8 mouse cellular contexts compared by ENCODE assay signal in the genomic region with DNA sequence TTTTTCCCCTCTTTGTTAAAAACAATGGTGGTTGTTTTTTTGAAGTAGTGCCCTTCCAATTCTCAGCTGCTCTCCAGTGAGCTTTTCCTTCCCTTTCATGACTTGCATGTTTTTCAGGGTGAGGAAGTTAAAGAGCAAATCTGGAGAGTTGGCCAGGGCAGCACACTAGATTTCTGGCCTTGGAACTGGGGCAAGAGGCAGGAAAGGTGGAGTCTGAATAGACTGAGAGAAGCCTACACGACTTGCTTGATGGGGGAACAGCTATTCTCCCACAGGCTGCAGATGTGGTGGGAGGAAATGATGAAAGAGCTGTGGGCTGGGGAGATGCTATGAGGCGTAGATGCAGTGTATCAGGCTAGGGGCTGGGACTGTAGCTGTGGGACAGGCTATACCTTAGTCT. TPM values are rescaled to one million over a fixed set of nuclear protein-coding genes. Genes with fewer than 3 reads are reported as not detected.
DNase-seq lines count a peak whose midpoint lies in the region; ATAC-seq and TF ChIP-seq lines count a peak whose summit lies in the region.

No protein-coding gene starts in this region.

- no peak for TF ChIP-seq CTCF in liver, postnatal 0 days (IDR thresholded peaks at IDR 0.05; ENCODE audit: low read depth)

- no peaks in the 10 kb centered on the region for H3K36me3 ChIP-seq in heart, embryonic 14.5 days (ENCODE audit: control insufficient read depth, insufficient read depth, low read length)
- H3K36me3 ChIP-seq in liver, postnatal 0 days (replicated peaks; ENCODE audit: insufficient read depth, low read length): no peaks in the 10 kb centered on the region

- H3K4me3 ChIP-seq in heart, embryonic 14.5 days (ENCODE audit: control insufficient read depth in 1 of 2, insufficient read depth in 1 of 2, low read depth in 1 of 2, low read length in 2 of 2): no peak overlapping the region
- H3K4me3 ChIP-seq in liver, postnatal 0 days (ENCODE audit: low read depth, low read length): no peak overlapping the region

- 55% methylated on average over 2 of the region's 2 CpGs for WGBS in heart, embryonic 14.5 days
- WGBS in liver, postnatal 0 days (ENCODE audit: insufficient replicate concordance): 23% methylated on average over 2 of the region's 2 CpGs

- no peaks in the 10 kb centered on the region for H3K9me3 ChIP-seq in heart, embryonic 14.5 days (ENCODE audit: control insufficient read depth, low read length)
- H3K9me3 ChIP-seq in liver, postnatal 0 days (ENCODE audit: low read length): no peaks in the 10 kb centered on the region

- peak; percentile 42; the same call in 1 of the 2 replicates for ATAC-seq in heart, embryonic 14.5 days (ENCODE audit: insufficient number of reproducible peaks, insufficient read depth, low FRiP score, low read depth)
- ATAC-seq in liver, postnatal 0 days: peak; percentile 37; the same call in 1 of the 2 replicates

- no peaks in the 10 kb centered on the region for H3K27me3 ChIP-seq in heart, embryonic 14.5 days (ENCODE audit: control insufficient read depth, insufficient read depth, low read length)
- H3K27me3 ChIP-seq in liver, postnatal 0 days (ENCODE audit: insufficient read depth, low read length): no peaks in the 10 kb centered on the region

- no peak overlapping the region for H3K4me2 ChIP-seq in heart, embryonic 14.5 days (ENCODE audit: low read length)
- 0 out of 2 replicates have a peak overlapping the region, but pooled peaks have one; percentile 4 for H3K4me2 ChIP-seq in liver, postnatal 0 days (ENCODE audit: low read depth, low read length)

- no peak for TF ChIP-seq EP300 in liver, postnatal 0 days (IDR thresholded peaks at IDR 0.05; ENCODE audit: low read depth)

- H3K9ac ChIP-seq in heart, embryonic 14.5 days (ENCODE audit: low read length): no peak overlapping the region
- H3K9ac ChIP-seq in liver, postnatal 0 days (replicated peaks): no peak overlapping the region

- peak overlapping the region; percentile 72 to 76 for H3K27ac ChIP-seq in heart, embryonic 14.5 days (replicated peaks in 1 of 2; ENCODE audit: control insufficient read depth in 1 of 2, insufficient read depth in 1 of 2, low read depth in 2 of 2, low read length in 2 of 2)
- peak overlapping the region; percentile 74 for H3K27ac ChIP-seq in liver, postnatal 0 days (ENCODE audit: low read depth)

- H3K4me1 ChIP-seq in heart, embryonic 14.5 days (ENCODE audit: control insufficient read depth in 2 of 2, insufficient read depth in 2 of 2, low read length in 2 of 2): peaks cover 14 to 37% of the 10 kb centered on the region in 2 experiments
- peaks cover 18% of the 10 kb centered on the region for H3K4me1 ChIP-seq in liver, postnatal 0 days (ENCODE audit: insufficient read depth)

- peak; percentile 10 for DNase-seq in thymus, postnatal 4 days
- DNase-seq in thymus, postnatal 14 days: no peak
- DNase-seq in liver, postnatal 0 days: no peak
- DNase-seq in right cerebral cortex, postnatal 14 days: no peak
- no peak for DNase-seq in thymus, postnatal 25 days
- no peak for DNase-seq in layer of hippocampus, adult 9-10 months (ENCODE audit: low spot score)
- DNase-seq in urinary bladder, adult 2 months (ENCODE audit: low spot score): no peak

RNA-seq across cellular contexts. Expression of a gene that starts 57.1 kb away (rescaled TPM):
- polyA plus RNA-seq in heart, embryonic 14.5 days (2014; fragmentation: Nextera tagmentation; extraction: Ambion mirVana): 4.5 TPM in 2 replicates
- polyA plus RNA-seq in liver, postnatal 0 days (2015; fragmentation: Nextera tagmentation; extraction: Ambion mirVana): 0.47 TPM in 2 replicates
- 6.4 and 7.1 TPM in 2 replicates for polyA plus RNA-seq in urinary bladder, adult 2 months (2012; rRNA removed)
